Mouse (Mus musculus): ENCODE measurements around the gene Pnkd.
"Not testable (repeated sequence)": the region's sequence is repeated elsewhere in the genome, so short reads cannot be mapped to it uniquely, and the experiment has no call there.

Pnkd gene

DNA sequence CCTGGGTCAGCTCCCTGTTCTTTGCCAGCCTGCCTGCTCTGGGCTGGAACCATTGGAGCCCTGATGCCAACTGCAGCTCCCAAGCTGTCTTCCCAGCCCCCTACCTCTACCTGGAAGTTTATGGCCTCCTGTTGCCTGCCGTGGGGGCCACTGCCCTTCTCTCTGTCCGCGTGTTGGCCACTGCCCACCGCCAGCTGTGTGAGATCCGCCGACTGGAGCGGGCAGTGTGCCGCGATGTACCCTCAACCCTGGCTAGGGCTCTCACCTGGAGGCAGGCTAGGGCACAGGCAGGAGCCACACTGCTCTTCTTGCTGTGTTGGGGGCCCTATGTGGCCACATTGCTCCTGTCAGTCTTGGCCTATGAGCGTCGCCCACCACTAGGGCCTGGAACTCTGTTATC is 5.7 kb upstream of the Pnkd start:
- DNase-seq (ENCODE audit: low read depth), result no peak

DNA sequence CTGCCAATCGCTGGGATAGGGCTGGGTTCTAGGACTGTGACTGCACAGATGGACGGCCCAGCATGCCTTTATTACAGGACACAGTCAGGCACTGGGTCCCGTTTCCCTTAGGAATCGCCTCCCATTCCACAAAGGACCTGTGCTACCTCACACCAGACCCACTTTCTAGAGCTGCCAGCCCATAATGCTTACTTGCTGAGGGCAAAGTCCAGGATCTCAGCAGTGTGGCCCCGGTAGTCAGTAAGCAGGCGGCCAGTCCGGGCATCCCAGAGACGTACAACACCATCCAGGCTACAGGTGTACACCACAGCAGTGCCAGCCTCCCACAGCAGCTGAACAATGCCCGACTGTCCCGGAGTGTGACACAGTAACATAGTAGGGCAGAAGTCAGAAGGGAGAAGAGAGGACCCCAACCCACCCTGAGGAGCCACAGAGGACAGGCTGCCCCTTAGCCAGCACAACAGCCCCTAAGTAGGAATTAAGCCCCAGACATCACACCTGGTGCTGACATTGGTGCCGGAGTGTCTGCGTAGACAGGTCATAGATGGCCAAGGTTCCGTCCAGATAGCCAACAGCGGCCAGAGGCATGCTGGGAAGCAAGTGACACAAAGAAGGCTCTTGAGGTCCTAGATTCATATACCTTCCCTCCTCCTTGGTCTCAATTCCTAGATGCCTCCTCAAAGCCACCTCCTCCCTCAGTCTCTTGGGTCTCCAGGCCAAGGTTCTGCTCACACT is 4.0 kb upstream of the Pnkd start:
- no peak for DNase-seq (ENCODE audit: low read depth)

DNA sequence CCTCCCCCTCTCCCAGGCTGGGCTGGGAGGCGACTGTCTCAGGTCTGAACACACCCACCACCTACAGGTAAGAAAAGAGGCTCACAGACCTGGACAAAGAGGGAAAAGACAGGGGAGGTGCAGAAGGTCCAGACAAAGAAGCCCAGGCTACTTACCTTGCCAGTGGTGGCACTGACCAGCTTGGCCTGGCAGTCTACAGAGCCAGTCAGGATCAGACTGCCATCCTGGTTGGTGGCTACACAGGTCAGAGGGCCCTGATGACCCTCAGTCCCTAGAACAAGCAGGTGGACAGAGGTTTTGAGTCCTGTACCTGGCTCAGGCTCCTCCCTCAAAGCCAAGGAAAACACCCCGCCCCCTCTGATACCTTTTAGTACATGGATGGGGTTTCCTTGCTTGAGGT is 3.4 kb upstream of the Pnkd start:
- DNase-seq (ENCODE audit: low read depth), result no peak

DNA sequence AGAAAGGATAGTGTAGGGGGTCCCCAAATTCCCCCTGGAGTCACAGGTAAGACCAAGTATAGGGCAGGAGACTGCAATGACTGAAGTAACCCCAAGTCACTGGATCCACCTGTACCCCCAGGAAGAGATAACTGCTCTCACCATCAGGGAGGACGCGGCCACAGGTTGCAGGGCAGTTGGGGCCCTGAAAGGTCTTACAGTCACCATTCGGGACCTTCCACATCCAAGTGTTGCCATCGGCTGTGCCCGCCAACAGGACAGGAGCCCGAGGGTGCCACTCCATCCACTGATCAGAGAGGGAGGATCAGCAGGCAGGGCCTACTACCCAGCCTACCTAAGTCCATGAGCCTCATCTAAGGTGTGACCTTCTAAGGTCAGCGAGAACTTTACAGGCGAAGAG is 2.8 kb upstream of the Pnkd start:
- no peak for DNase-seq (ENCODE audit: low read depth)

DNA sequence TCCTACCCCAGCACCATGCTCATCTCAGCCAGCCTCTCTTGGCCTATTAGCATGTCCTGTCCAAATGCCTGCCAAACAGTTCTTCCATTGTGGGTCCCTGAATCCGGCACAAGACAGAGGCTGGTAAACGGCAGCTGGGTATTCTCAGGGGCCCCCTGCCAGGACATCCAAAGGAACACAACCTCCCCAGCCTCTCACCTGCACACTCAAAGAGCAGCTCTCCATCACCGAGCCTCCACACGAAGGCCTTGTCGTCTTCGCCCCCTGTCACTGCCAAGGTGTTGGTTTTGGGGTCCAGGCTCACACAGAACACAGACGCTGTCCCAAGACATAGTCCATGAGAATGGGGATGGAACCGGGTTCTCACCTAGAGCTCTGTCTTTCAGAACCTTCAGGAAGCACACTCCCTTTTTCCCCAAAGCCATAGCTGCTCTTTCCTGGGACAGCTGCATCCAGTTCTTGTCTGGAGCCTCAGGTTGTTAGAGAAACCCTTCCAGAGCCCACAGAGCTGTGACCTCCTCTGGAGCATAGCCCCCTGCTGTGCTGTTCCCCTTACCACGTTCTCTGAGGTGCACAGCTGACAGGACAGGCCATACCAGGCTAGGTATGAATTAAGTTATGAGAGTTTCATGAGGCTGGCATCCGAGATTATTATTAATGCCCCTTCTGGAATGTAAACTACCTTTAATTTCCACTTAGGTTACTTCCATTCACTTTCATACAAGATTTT is 1.7 kb upstream of the Pnkd start:
- DNase-seq (ENCODE audit: low read depth), result no peak

DNA sequence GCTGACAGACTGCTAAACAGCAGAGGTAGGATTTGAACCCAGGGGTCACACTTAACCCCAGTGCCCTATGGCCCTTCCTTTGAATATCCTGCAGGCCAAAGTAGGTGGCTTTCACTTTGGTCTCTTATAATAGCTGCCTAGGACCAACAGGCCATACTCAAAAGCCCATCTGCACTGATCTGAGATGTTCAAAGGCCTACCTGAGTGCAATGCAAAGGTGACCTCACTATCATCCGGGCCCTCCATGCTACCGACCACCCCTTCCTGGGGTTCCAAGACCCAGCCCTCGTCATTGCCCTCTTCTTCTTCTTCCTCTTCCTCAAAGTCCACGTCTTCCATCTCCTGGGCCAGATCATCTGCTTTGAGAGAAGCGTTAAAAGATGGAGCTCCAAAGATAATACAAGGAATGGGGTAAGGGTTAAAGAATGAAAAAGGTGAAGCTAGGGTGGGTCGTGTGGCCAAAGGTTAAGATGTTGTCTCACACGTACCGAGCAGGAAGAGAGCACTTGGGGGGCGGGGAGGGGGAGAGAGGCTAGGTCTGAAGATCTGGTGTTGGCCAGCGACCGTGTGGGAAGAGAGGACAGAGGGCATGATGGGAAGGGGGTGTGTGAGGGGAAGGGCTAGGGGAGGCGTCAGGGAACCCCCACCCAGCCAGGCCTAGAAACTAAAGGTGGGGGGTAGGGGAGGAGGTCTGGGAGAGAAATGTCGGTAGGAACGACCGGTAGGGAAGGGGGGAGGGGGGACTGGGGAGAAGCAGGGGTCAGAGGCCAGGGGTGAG is 855 bp upstream of the Pnkd start:
- DNase-seq (ENCODE audit: low read depth), result no peak

DNA sequence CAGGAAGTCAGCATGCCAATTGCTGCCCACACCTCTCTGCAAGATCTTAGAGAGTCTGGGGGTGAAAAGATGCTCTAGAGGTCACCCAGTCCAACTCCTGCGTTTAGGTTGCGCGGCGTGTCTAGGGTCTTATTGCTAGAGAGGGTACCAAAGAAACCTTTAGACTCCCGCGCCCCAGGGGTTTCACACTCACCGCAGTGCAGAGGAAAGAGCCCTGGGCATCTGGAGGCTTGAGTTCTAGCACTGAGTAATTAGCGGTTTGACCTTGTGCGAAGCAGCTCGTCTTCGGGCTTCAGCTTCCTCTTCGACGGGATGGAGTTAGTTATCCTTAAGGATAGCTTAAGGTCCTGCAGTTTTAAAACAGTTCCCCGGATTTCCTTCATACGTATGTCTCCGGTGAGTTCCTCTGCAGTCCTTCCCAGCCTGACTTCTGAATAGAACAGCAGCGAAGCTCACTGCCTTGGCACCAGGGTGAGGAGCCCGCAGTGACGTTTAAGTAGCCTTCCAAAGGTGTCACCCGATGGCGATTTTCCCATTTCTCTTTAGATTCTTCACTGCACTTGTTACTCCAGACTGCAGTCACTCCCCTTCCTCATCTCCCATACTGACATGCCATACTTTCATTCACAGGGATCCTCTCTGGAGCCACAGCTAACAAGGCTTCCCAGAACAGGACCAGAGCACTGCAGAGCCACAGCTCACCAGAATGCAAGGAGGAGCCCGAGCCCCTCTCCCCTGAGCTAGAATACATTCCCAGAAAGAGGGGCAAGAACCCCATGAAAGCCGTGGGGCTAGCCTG is 681 bp downstream of the Pnkd start:
- DNase-seq (ENCODE audit: low read depth), result no peak

DNA sequence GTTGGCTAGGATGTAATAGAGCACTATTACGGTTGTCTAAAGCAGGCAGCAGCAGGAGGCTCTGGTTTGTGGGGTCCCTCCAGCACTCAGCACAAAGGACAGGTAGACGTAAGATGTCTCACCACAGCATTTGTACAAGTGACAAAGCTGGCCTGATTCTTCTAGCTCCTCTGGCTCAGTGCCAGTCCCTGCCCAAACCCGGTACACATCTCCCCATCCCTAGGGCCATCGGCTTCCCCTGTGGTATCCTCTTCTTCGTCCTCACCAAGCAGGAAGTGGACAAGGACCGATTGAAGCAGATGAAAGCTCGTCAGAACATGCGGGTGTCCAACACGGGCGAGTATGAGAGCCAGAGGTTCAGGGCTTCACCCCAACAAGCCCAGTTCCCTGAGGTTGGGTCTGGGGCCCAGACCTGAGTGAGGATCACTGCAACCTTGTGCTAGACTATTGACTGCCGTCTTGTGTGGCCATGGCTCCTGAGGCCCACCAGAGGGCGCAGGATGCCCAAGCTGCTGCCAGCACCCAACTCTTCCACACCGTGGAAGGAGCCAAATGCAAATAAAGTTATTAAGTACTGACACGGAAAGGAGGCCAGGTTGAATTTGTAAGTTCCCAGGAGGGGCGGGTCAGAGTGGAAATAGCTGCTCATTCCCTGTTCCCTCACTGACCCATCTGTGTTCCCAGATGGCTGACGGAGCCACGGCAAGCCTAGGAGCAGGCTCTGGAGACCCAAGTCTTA is 2.3 kb downstream of the Pnkd start:
- DNase-seq (ENCODE audit: low read depth), result not testable (repeated sequence)

DNA sequence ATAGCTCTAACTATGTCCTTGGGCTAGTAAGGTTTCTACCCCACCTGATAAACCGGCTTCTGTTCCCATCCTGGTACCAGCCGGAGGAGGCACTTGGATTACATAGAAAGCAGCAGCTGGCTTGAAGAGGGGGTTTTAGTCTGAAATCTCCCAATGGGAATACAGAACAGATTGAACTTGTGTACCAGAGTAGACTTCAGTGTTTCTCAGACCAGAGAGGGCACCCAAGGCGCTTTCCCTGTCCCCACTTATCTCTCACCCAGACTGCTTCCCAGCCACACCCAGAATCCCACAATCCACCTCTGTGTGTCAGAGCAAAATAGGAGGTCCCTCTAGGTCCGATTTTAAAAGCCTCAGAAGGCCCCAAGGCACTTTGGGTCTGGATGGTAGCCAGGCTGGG is 3.6 kb downstream of the Pnkd start:
- DNase-seq (ENCODE audit: low read depth), result no peak

DNA sequence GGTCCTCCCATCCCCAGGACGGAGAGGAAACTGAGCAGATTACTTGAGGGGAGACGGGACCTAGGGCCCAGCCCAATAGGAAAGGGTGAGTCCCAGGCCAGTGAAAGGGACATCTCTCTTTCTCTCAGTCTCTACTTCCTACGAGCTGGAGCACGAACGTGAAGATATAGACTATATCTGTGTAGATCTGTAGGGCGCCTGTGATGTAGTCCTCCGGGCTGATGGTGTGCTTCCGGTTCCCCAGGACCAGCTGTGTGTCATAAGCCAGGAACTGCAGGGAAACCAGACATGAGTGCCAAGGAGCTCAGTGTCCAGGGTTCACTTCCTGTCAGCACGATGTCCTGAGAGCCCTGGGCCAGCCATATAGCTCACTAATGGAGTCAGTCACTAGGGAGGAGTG is 4.5 kb downstream of the Pnkd start:
- DNase-seq (ENCODE audit: low read depth), result no peak

DNA sequence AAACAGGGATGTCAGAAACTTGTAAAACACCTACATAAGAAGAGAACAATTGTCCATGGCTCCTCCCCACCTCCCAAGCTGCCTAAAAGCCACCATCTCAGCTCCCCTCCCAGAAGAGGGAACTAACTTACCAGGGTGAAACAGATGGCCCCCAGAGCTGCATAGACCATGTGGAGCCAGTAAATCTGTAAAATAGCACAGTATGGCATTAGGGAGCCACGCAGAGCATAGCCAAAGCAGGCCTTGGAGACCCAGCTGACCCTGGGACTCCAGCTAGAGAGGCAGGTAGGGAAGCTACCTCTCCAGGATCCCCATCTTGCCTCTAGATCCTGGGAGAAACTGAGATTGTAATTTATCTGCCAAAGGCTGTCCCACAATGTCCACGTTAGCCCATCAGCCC is 5.0 kb downstream of the Pnkd start:
- no peak for DNase-seq (ENCODE audit: low read depth)

DNA sequence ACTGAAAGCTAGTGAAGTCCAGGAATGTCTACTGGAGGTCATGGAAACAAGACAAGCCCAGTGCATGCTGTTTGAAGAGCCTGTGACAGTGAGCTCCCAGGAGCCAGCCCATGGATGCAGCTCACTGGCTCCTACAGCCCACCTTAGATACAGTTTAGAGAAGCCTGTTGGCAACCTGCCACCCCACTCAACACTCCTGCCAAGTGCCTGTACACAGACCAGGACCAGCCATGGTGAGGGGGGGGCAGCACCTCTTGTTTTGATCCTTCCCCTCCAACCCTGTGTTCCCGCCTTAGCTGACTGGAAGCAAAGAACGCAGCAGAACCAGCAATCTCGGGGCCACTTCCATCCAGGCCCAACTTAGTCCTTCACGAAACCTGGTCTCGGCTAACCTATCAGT is 5.4 kb downstream of the Pnkd start:
- DNase-seq (ENCODE audit: low read depth), result no peak

DNA sequence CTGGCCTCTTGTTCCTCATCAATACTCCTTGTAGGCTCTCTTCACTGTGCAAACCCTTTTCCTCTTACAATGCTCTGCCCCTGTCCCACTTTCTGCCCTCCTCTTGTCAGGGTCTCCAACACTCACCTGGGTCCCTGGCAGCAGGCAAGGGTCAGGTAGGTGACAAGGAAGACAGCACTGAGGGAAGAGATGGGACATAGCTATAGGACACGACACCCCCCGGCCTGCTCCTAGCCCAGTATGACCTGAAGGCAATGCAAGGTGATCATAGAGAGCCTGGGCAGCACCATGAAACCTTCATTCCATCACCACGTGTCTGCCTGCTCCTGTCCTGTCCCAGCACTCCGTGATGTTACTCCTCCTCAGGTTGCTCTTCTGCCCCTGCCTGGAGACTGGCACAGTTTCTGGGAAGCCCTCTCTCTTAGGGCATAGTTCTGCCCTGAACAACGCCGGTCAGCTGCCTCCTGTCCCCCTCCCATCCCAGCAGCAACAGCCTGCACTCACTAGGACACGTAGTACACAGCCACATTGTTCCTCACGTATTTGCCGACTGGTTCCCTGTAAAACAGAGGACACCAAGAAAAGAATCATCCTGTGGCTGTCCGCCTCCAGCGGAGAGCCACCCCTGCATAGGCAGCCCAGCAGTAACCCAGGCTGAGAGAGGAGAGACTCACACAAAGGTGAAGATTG is 7.7 kb downstream of the Pnkd start:
- no peak for DNase-seq (ENCODE audit: low read depth)

DNA sequence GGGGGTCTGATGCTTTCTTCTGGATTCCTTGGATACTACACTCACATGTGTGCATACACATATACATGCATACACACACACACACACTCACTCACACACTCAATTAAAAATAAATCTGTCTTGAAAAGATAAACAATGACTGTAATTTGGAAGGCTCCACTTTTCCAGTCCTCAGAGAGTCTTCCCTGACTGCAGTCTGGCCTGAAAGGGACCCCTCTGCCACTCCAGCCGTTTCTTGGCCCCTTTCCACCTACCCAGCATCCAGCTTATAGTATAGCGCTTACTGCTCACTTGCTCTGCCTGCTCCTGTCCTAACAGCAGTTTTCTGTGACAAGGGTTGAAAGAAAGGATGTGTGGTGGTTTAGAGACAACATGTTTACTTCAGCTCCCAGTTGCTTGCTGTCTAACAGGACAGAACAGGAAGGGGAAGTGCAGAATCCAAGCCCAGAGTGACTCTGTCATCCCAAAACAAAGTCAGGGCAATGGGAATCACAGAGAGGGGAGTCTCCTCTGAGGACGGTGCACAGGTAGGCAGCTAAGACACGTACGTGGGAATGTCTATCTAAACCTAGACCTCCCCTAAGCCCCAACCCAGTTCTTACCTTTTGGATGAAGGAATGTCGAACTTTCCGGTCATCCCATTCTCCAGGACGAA is 8.7 kb downstream of the Pnkd start:
- DNase-seq (ENCODE audit: low read depth), result no peak

DNA sequence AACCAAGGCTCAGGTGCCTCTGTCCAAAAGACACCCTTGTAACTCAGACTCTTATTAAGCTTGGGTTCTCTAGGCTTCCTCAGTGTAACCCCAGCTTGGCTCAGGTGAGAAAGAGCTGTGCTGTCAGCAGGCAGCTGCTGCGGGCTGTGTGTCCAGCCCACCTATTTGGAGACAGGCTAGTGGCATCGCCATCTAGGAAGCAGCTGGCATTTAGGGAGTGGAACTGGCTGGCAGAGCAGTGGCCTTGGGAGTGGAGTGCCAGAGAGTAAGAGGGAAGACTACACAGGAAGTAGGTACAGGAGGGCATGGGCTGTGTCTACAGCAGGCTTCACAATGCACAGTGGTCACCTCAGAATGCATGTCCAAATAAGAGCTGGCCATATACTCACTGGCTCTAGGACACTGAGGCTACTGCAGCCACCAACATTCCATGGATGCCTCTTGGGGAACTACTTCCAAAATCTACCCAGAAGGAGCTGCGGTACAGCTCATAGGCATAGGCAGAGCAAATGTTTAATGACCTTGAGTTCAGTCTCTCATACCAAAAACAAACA is 9.4 kb downstream of the Pnkd start:
- no peak for DNase-seq (ENCODE audit: low read depth)

DNA sequence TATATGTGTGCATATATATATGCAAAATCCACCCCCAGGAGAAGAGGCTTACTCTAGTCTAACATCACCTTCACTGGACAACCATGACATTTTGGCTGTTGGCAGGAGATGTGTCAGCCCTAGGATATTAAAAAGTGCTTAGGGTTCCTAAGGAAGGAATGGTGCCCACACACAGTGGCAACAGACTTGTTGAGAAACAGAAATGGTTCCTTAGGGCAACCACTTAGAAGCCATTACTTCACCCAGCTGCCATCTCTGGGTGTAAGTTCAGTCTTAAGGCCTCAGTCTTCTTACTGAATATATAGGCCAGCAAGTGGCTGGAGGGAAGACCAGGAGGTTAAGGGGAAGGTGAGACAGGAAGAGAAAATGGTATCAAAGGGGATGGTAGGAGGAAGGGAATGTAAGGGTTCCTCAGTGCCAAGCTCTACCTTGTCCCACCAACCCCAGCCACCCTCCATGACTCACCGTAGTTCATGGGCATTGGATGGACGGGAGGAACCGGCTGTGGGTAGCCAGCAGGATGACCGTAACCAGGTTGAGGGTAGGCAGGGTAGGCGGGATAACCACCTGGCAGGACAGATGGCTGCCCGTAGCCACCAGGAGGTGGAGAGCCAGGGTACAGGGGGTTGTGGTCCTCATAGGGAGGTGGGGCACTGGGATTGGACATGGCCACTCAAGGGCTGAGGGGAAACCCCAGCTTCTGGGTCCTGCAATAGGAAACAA is 10.2 kb downstream of the Pnkd start:
- no peak for DNase-seq (ENCODE audit: low read depth)

DNA sequence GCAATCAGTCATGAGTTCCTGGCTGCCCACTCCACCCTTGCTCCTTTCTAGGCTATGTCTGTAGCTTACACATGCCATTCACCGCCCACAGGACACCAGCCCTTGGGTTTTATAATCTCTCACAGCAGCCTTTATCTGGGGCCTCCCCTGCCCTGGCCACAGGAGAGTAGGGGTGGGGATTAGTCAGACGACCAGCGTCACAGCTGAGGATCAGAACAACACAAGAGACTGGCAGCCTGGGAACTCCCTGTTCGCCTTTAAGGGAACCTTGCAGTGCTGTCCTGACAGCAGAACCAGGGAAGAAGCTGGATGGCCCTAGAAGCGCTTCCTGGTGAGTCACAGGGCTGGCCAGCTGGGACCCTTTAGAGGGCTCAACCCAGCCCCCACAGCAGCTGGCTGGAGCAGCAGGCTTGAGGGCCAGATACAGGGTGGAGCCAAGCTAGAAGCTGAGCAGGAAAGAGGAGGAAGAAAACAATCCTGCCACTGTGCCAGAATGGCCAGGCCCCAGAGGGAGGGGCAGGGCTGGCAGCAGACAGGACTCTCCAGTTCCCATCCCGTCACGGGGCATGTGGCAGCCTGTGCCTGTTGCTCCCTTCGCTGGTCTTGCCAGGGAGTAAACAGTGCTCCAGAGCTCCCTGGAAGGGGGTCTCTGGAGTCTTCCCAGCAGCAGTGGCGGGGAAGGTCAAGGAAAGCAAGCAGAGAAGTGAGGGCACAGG is 10.9 kb downstream of the Pnkd start:
- peak; percentile 99 for DNase-seq (ENCODE audit: low read depth)

DNA sequence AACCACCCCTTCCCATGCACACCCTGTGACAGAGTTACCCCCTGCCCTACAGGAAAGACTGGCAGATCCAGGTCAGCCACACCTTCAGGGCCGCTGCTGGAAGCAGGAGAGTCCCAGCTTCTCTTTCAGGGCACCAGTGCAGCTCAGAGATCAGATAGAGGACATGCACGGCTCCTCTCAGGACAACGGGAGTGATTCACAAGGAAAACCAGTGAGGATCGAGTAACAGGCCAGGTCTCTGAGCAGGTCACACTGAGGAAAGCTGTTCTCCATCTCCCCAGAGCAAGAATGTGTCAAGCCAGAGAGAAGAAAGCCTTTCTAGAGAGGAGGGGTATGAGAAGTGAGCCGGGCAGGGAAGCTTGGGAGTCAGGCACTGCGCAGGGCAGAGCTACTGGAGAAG is 11.7 kb downstream of the Pnkd start:
- no peak for DNase-seq (ENCODE audit: low read depth)

DNA sequence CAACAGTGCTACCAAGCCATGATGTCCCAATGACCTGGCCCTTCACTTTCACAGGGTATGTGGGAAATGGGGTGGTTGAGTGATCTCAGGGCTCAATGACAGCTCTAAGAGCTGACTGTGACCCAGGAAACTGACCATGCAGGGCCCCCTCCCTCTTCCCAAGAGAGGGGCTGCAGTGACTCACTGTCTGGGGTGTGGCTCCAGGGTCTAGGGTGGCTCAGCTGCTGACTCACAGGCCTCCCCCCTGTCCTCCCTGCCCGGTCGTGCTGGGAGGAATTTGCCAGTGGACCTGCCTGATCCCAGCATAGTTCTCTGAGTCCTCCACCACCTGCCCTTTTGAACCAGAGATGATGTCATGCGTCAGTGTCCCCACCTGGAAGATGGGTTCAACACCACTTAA is 12.5 kb downstream of the Pnkd start:
- DNase-seq (ENCODE audit: low read depth), result peak; percentile 83

Data from fibroblast of lung, adult 2 months (primary cell).